Mouse (Mus musculus) bone marrow, adult 2 months (tissue): Measurements from ENCODE around the gene Rps6ka1.
"Not testable (repeated sequence)": the region's sequence is repeated elsewhere in the genome, so short reads cannot be mapped to it uniquely, and the experiment has no call there.

ENCODE experiments used
- CTCF ChIP-seq: fragments of 200-500 bp; IDR thresholded peaks from 2 replicates; pipeline ENCODE4 v1.5.1; 2011; ENCODE audit warnings: low read length, control low read depth; ENCODE audit not compliant: control insufficient read depth, insufficient read depth
- POLR2A ChIP-seq: fragments of 200-500 bp; IDR thresholded peaks from 2 replicates; pipeline ENCODE4 v1.6.1; 2011; ENCODE audit warnings: low read depth, mild to moderate bottlenecking, control low read depth, low read length, borderline replicate concordance; ENCODE audit not compliant: control insufficient read depth

DNA sequence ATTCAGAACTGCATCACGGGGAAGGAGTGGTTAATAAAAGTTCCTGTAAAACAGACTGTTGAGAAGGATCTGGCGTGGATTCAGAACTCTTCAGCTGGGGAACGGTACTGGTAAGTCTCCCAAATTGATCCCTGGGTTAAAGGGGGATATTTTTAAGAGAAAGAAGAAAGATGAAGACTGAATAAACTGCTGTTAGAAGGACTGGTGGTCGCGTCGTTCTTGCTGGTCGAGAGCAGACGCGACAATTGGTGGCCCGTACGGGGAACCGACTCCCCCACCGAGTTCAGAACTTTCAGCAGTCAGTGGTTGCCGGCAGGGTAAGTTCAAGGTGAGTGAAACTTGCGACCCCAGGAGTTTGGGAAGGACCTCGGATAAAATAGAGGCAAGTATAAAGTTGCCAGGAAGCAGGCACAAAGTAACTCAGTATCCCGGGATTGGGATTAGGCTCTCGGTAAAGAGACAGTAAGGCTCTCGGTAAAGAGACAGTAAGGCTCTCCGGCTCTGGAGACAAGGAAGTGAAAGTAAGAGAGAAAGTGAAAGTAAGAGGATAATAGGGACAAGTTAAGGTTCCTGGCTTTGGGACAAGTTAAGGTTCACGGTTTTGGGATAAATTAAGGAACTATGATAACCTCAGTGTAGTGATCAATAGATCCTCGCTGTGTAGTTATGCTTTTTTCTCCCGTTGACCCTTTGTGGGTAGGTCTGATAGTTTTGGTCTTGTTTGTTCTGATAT is 30.7 kb upstream of the Rps6ka1 start:
- not testable (repeated sequence) for TF ChIP-seq CTCF, POLR2A
